Mouse (Mus musculus) left cerebral cortex, adult 8-10 months (tissue): ENCODE measurements around the gene Slc20a1. TPM values are rescaled to one million over a fixed set of nuclear protein-coding genes. Genes with fewer than 3 reads are reported as not detected.

Experiments
- DNase-seq, 2 experiments: peaks; one replicate each; pipeline ENCODE4 v3.0.0; 2022; ENCODE audit warnings: low spot score in 2 of 2
- total RNA-seq, 4 experiments: library from RNA; stranded (reverse); gene quantifications; 2 replicates each; pipeline ENCODE4 v1.2.4; 2022

The Slc20a1 gene
- total RNA-seq, 4 experiments from 2014 or later = 136 to 167 (median 155) TPM

DNA sequence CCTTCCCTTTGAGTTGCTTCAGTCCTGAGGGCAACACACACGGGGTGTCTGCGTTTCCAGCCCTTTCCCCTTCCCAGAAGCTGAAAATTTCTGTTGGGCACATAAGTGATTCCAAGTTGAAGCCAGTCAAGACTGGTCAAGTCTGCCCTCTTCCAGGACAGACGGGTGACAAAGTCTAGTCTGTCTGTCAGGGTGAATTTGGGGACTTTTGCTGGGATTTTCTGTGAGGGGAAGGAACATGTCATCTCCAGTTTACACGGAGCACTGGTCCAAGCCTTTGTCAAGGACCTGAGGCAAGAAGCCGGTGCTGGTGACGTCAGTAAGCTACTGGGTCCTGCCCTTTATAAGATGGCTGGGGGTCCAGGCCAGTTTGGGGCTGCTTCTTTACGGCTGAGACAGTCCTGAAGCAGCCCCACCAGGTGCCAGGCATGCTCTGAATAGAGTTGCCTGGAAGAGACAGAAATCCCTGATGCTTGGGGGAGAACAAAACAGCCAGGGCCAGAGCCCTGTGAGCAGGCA is 28.5 kb downstream of the Slc20a1 start:
- no peak for DNase-seq

DNA sequence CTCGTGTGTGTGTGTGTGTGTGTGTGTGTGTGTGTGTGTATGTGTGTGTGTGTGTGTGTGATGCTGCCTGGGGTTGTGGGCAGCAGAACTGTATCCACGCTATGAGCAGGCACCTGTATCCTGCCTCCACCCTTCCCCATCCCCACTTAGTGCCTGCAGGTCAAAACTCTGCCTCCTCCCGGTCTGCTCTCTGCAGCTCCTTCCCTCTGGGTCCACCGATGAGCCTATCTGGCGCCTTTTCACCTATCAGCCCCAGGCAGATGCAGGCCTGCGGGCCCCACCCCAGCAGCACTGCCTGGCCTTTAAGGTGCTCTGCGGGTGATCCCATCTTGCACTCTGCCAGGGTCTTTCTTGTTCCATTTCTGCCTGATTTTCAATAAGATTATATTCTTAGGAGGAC is 29.1 kb downstream of the Slc20a1 start:
- no peak for DNase-seq

DNA sequence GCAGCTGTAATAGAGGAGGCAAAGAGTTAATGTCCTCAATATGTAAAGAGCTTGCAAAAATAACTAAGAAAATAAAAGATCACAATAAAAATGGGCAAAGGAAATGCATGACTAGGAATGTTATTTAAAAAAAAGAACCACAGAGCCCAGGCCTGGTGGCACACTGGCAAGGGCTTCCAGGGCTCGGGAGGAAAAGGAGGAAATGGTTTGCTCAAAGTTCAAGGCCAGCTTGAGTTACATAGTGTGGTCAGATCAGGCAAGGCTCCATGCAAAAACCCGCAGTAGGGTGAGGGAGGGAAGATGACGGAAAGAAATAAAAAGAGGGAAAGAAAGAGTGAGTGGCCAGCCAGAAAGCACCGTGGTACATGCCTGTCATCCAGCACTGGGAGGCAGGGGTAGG is 30.0 kb downstream of the Slc20a1 start:
- no peak for DNase-seq

DNA sequence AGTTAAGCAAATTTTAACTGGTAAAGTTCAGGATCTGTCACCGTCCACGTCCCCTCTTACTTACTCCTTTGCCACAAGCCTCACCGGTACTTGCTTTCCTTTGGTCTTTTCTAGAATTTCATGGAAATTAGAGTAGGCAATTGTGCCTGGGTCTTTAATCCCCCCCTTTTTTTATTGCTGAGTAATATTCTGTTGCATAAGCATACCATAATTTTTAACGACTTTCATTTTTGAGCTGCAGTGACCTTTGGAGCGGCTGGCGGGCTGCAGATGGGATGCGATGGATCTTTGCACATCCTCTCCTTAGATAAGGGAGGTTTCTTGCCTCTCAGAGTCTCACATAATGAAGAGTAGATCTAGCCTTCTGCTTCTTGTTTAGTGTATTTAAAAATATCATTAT is 30.8 kb downstream of the Slc20a1 start:
- no peak for DNase-seq

DNA sequence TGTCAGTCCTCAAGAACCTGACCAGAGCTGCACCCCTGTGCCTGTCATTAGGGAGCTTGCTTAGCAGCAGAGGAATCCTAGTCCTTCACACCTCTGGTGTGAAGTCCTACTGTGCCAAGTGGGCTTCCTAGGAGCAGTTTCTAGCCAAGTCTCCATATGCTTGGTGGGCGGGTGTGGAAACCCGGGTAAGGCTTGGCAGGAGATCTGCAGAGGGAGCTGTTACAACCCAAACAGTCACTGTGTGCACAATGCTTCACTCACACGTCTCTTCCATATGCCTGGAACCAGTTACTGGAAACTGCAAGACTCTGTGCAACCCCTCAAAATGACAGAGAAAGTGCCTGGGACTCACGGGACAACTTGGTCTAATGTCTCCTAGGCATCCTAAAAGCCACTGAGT is 33.5 kb downstream of the Slc20a1 start:
- peak; percentile 44 to 92 for DNase-seq

DNA sequence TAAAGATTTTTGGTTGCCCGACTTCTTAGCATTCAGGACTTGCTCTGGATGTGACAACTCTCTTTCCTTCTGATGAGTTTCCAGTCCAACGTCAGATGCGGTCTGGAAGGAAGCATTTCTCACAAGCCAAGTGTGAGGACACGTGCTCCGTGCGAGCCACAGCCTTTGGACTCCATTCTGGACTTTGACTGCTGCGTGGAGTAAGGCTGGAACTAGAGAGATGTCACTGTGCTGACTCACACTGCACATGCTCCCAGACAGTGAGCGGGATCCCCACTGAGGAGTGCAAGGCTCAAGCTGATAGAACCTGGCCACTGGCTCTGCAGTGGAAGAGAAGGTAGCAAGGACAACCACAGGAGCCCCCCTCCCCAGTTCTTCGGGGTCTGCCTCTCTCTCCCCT is 33.9 kb downstream of the Slc20a1 start:
- DNase-seq = no peak

DNA sequence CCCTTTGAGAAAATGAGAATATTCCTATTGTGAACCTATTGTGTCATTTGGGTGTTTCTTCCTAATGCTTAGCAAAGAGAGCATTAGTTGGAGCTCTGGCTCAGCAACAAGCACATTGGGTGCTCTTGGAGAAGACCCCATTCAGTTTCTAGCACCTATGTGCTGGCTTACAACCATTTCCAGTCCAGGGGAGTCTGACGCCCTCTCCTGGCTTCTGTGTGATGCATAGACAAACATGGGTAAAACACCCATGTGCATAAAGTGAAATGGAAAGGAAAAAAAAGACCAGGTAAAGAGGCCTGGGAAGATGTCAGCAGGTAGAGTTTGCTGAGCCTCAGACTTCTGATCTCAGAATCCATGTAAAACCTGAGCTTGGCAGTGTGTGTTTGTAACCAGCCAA is 34.7 kb downstream of the Slc20a1 start:
- no peak for DNase-seq

DNA sequence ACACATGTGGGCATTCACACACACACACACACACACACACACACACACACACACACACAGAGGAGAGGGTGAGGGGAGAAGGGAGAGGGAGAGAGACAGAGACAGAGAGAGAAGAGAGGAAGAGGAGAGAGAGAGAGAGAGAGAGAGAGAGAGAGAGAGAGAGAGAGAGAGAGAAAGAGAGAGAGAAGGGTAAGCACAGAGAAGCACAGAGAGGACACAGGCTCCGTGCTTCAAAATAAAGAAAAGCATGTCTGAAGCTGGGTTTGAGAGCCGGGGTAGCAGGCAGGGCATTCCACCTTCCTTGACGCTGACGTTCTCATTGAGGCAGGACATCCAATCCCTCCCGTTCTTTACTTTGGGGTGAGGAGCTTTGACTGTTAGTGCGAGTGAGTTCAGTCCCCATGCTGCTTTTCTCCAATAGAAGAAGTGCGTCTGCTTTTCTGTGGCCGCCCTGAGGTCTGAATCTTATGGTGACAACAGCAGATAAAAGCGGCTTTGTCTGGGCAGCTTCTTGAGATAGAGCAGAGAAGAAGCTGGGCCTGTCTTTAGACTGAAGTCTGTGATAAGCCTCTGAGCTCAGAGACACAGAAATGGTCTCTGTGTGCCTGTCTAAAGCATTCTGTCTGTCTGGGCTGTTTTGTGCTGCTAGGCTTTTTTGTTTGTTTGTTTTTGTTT is 35.4 kb downstream of the Slc20a1 start:
- DNase-seq = no peak

DNA sequence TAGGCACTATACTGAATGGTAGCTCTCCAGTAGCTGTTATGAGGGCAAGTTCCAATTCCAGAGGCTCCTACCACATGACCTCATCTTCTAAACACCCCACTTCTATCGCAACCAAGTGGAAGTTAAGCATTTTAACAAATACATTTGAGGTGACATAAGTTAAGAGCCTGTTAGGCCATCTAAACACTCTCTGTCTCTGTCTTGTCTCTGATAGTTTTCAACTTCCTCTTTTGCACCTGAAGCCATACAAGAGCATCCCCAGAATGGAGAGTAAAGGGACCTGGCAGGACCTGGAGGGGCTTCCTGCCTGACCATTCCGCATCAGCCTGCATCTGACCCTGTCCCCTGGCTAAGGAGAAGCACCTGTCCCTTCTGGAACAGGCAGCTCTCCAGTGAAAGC is 36.2 kb downstream of the Slc20a1 start:
- no peak for DNase-seq

DNA sequence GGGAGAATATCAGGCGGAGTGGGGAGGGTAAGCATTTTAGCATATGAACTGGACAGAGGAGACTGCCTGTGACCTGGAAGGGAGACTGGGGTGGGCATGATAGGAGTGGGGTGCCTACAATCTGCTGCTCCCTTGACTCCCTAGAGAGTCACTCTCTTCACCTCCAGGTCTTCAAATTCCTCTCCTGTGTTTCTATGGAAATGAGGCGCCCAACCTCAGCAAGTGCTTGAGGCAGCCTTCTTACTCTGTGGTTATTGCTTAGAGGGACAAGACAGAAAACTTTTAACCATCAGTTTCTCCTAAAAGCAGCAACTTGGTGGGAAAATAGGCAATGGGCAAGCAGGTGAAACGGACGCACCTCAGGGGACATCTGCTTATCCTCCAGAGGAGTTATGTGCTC is 38.0 kb downstream of the Slc20a1 start:
- no peak for DNase-seq

DNA sequence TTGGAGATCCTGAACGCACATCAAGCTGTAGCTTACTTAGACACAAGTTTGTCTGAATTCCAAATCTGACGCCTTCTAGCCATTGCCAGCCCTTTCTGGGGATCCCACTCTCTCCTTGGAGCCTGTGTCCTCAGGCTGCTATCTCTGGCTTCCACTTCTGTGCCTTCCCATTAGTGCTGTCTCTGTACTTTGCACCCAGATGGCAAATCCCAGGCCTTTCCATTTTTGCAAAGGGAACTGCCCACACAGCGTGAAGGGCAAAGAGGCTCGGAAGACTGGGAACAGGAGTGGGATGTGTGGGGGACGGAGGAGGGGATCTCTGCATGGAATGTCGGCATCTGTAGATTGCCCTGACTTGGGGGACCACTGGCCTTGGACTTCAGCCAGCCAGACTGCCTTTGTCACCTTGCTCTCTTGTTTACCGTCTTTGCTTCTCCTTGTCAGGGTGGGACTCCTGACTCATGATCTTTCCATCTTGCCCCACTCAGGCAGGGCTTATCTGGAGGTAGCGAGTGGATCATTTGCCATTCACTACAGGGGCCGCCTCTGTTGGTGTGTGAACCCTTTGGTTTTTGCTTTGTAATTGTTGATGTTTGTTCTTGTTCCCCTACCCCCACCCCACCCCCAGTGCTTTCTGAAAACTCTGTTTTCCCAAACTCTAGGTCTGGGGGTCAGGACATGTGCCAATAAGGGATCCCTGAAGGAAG is 42.3 kb downstream of the Slc20a1 start:
- peak in 1 of 2 experiments; percentile 44 for DNase-seq

DNA sequence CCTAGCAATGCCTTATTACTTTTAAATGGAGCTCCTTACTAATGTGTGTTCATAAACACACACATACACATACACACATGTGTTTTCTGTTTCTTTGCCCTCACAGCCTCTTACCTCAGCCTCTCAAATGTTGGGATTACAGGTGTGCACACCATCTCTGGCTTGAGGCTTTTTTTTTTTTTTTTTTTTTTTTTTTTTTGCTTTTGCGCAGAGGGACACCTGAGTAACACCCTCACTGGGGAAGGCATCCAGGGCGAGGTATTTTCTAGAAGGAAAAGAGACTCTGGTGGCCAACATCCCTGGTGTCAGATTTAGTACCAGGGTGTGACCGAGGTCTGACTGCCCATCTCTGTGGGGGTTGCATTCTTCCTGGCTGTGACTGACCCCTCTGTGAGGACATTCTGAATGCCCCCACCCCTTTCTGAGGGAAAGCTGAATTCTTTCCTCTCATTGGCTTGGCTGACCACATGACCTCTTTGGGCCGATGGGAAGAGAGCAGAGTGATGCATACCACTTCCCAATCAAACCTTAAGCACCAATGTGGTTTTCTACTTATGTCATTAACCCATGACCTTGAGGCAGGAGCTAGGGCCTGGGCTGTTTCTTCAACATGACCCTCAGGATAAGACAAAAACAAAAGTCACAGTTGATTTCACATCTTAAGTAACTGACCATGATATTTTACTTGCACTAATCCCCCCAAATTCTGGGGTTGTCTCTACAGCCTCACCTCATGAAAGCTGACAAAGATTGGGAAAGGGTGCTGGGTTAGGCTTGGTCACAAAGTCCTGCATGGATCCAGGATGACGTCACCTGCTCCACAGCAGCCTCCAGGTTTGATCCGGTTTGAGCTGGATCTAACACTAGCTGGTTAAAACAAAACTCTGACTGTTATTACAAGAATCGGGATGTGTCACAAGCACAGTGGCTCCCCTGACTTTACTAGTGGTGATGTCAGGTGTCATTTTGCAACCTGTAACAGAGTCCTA is 43.6 kb downstream of the Slc20a1 start:
- no peak for DNase-seq

DNA sequence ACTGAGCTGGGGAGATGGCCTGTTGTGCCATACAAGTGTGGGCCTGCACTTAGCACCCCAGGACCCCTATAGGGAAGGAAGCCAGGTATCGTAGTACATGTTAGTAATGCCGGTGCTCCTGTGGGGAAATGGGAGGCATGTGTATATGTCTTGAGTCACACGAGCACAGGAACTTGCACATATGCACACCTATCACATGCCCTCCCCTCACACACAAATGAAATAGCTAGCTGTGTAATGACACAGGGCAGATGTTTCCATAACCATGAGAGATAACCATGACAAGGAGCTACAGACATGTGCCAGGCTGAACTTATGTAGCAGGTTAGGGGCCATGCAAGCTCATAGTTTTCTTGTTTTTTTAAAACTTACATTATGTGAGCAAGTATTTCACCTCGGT is 44.4 kb downstream of the Slc20a1 start:
- DNase-seq = no peak

DNA sequence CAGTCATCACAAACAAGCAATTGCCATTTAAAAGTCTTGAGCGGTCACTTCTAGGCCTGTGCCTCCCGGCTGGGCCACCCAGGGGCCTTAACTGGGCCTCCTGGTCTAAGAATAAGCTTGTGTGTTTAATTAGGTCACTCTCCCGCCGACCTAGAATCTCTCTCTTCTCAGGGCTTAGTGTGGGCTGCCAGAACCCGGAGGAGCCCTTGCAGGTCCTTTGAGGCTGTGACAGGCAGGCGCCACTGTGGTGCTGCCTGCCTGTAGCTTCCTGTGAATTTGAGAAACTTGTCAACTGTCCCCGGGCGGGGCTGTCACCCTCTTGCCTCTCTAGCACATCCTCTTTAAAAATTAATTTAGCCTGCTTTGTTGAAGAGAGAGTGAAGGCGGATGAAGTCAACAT is 45.2 kb downstream of the Slc20a1 start:
- peak in 1 of 2 experiments; percentile 58 for DNase-seq

DNA sequence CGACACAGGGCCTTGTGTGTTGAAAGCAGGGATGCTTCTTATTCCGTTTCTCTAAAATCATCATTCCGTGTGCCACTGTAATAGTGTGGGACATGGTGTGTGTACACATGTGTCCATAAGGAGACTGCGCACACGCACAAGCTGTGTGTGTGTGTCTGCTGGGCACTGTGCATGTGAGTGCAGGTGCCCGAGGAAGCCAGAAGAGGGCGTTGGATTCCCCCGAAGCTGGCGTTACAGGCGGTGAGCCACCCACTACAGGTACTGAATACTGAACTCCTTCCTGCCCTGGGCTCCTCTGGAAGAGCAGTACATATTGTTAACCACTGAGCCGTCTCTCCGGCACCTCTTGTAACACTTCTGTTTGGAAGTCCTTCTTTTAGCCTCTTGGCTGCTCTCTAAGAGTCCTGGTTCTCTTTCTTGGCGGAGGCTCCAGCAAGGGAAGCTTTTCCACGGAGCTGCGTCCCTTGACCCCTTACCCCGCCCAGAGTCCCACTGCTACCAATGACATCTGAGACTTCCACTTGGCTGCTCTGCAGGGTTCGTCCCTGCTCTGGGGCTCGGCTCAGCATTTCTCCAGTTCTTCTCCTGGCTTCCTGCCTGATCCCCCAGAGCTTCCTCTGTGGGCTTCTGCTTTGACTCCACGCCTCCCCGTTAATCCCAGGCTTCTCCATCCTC is 46.0 kb downstream of the Slc20a1 start:
- DNase-seq = no peak

DNA sequence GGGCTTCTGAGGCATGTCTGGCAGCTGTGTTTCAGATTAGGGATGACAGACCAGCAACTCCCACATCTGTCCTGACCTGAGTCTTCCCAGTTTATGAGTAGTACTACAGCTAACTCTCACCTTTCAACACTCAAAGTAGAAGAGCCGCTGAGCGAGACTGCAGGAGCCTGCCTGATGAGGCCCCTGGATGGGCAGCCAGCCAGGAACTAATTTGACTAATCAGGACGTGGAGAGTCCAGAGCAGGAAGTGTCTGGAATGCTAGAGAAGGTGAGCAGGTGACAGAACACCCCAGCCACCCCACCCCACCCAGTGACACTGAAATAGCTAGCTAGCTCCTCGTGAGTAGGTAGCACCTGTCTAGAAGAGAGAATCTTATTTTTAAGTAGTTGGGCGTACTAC is 47.1 kb downstream of the Slc20a1 start:
- no peak for DNase-seq

DNA sequence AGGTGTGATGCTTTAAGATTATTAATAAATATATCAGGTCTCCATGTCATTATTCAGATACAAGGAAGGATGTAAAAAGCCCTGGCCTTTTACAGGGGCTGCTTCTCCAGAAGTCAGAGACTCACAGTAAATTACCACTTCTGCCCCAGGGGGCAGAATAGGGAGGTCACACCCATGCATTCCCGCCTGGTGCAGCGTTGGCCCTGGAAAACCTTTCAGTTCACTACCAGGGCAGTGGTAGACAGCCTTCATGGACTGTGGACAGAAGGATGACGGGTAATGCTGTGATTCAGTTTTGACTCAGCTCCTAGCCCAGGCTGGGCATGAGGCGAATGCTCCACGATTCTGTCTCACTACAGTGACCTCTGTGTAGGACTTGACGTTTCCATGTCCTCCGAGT is 47.9 kb downstream of the Slc20a1 start:
- no peak for DNase-seq

DNA sequence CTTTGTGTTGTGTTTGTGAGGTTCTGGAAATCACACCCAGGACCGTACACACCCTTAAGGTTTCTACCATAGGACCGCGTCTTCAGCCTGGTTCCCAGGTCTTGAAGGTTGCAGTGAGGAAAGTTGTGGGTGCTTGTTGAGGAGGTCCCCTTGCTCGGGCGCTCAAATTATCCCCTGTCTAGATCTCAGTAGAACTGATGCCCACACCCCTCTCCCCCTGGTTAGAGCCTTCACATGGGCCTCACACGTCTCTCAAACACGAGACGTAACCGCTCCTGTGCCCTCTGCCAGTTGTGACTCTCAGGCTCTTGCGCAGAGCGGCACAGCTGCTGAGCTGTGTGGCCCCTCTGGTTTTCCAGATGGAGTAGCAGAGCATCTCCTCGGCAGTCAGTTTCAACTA is 48.4 kb downstream of the Slc20a1 start:
- no peak for DNase-seq

DNA sequence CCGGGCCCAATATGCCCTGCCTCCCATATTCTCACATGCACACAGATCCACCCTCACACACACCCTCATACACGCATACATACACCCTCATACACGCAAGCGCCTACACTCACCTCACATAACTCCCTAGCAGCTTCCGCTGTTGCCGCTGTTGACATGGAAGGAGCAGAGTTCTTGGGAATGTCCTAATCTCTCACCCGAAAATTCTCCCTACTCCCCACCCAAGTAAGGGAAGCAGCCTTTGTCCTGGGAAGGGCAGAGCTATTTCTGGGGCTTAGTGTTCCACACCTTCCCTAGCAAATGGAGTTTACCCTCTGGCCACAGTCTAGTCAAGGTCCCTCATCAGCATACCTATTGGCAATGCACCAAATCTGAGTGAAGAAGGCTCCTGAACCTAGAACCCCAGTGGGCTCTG is 49.1 kb downstream of the Slc20a1 start:
- DNase-seq = no peak

DNA sequence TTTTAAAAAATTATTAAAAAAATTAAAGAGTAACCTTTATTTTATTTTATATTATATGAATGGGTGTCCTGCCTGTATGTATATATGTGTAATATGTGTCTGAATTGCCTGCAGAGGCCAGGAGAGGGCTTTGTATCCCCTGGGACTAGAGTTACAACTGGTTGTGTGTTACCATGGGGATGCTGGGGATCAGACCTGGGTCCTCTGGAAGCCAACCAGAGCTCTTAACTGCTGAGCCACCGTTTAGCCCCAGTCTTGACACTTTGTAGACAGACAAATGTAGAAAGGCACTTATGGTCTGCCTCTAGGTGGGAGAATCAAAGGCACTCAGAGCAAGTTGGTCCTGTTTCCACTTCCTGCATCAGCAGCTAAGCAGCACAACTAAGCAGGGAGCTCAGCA is 50.8 kb downstream of the Slc20a1 start:
- no peak for DNase-seq
